Mouse (Mus musculus): ENCODE measurements around the gene Sertad1. TPM values are rescaled to one million over a fixed set of nuclear protein-coding genes. Genes with fewer than 3 reads are reported as not detected.

Gene Sertad1
- polyA plus RNA-seq, 1 experiment from 2014 or later: 17.5 TPM

DNA sequence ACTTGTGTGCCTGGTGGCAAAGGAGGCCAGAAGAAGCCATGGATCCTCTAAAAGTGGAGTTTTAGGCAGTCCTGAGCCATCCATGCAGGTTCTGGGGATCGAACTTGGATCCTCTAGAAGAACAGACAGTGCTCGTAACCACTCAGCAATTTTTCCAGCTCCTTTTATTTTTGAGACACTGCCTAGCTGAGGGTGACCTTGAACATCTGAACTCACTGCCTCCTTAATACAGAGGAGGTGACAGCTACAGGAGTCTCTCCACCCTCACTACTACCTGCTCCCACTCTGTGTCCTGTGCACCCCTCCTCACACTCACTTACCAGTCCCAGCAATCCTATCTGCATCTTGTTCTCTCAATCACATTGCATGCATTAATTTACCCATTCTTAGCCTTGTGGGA lies 11.1 kb upstream of the Sertad1 start:
- Histone ChIP-seq H3K27me3 (no peaks in the 10 kb centered on the region), H3K9me3 (replicated peaks) (no peaks in the 10 kb centered on the region), H3K4me3 (no peak overlapping the region), H3K4me2 (replicated peaks) (no peak overlapping the region), H3K36me3 (peaks cover 21% of the 10 kb centered on the region; the same call in 1 of the 2 replicates), H3K9ac (0 out of 2 replicates have a peak overlapping the region, but pooled peaks have one; percentile 23), H3K4me1 (peaks cover 11% of the 10 kb centered on the region), H3K27ac (no peak overlapping the region)
- WGBS: 89% methylated on average over 2 of the region's 2 CpGs
- no peak for ATAC-seq (ENCODE audit: low FRiP score)

GRCm38 (mm10) chr7:27476098-27476635 lies 10.5 kb upstream of the Sertad1 start:
- H3K36me3 ChIP-seq: peaks cover 21% of the 10 kb centered on the region; the same call in 1 of the 2 replicates
- no peak overlapping the region for H3K4me3 ChIP-seq
- H3K9me3 ChIP-seq (replicated peaks): no peaks in the 10 kb centered on the region
- no peak overlapping the region for H3K27ac ChIP-seq
- H3K9ac ChIP-seq: 0 out of 2 replicates have a peak overlapping the region, but pooled peaks have one; percentile 23
- peaks cover 11% of the 10 kb centered on the region for H3K4me1 ChIP-seq
- no peak for ATAC-seq (ENCODE audit: low FRiP score)
- no peak overlapping the region for H3K4me2 ChIP-seq (replicated peaks)
- no peaks in the 10 kb centered on the region for H3K27me3 ChIP-seq
- 96% methylated on average over 14 of the region's 14 CpGs for WGBS

DNA sequence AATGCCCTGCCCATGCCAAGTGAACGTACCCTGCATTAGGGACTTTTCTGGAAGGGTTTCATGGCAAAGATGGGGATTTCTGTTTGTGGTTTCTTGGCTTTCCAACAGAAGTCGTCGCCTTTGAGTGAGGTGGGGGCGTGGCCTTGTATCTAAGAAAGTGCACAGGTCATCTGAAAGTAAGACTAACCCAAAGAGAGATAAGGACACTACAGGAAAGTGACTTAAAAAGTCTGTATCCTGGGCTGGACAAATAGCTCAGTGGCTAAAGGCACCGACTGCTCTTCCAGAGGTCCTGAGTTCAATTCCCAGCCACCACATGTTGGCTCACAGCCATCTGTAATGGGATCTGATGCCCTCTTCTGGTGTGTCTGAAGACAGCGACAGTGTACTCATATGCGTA lies 8.1 kb upstream of the Sertad1 start:
- ATAC-seq (ENCODE audit: low FRiP score): no peak
- Histone ChIP-seq H3K4me3 (no peak overlapping the region), H3K4me1 (peaks cover 14% of the 10 kb centered on the region), H3K27me3 (no peaks in the 10 kb centered on the region), H3K27ac (no peak overlapping the region), H3K36me3 (peaks cover 21% of the 10 kb centered on the region; the same call in 1 of the 2 replicates), H3K9me3 (replicated peaks) (no peaks in the 10 kb centered on the region), H3K9ac (no peak overlapping the region), H3K4me2 (replicated peaks) (no peak overlapping the region)
- 86% methylated on average over 7 of the region's 7 CpGs for WGBS

DNA sequence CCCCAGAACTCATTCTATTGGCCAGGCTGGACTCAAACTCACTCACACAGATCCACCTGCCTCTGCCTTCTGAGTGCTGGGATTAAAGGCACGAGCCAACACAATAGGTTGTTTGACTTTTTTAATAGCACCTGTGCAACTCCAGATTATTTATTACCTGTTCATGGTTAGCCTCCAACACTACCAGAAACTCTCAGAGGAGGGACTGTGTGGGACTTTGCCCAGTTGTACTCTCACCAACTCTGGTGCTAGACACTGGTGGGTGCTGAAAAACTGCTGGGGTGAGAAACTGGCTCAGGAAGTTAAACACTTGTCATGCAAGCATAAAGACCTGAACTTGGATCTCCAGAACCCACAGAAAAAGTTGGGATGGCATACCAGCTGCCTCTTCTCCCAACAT lies 7.0 kb upstream of the Sertad1 start:
- H3K4me2 ChIP-seq (replicated peaks): no peak overlapping the region
- peaks cover 14% of the 10 kb centered on the region for H3K4me1 ChIP-seq
- no peaks in the 10 kb centered on the region for H3K9me3 ChIP-seq (replicated peaks)
- peaks cover 21% of the 10 kb centered on the region; the same call in 1 of the 2 replicates for H3K36me3 ChIP-seq
- ATAC-seq (ENCODE audit: low FRiP score): no peak
- no peak overlapping the region for H3K9ac ChIP-seq
- WGBS: 75% methylated on average over 1 of the region's 1 CpGs
- H3K4me3 ChIP-seq: no peak overlapping the region
- no peak overlapping the region for H3K27ac ChIP-seq
- no peaks in the 10 kb centered on the region for H3K27me3 ChIP-seq

GRCm38 (mm10) chr7:27480506-27480905 lies 6.2 kb upstream of the Sertad1 start:
- peak overlapping the region; percentile 70 for H3K27ac ChIP-seq
- WGBS: 73% methylated on average over 3 of the region's 3 CpGs
- H3K4me2 ChIP-seq (replicated peaks): no peak overlapping the region
- peaks cover 21% of the 10 kb centered on the region; the same call in 1 of the 2 replicates for H3K36me3 ChIP-seq
- peaks cover 9% of the 10 kb centered on the region for H3K4me1 ChIP-seq
- ATAC-seq (ENCODE audit: low FRiP score): no peak
- H3K27me3 ChIP-seq: peaks cover 3% of the 10 kb centered on the region; the same call in 1 of the 2 replicates
- H3K9ac ChIP-seq: no peak overlapping the region
- no peaks in the 10 kb centered on the region for H3K9me3 ChIP-seq (replicated peaks)
- H3K4me3 ChIP-seq: no peak overlapping the region

DNA sequence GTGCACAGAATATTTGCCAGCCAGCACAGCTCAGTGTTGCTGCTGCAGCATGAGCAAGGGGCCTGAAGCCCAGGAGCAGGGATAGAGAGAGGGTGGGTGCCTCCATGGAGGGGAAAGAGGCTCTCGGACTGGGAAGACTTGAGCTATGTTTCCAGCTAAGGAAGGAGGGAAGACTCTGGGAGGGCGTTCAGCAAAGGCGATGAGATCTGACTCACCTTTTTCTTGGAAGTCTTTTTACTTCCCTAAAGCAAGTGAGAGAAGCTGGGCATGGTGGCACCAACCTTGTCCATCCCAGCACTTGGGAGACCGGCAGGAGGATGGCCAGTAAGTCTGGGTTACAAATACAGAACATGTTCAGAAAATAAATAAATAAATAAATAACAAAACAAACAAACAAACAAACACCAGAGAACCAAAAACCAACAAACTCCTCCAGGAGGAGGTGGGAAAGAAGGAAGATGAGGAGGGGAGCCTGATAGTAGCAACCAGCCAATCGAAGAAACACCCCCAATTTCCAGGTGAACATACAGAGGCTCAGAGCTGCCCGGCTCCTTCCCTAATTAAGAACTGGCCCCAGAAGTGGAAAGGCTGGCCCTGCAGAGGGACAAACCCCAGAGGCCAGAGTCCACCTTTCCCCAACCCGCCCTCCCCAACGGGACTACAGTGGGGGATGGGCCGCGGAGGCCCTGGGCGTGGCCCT lies 5.6 kb upstream of the Sertad1 start:
- ATAC-seq (ENCODE audit: low FRiP score): no peak
- Histone ChIP-seq H3K4me3 (peak overlapping the region; percentile 26), H3K27me3 (peaks cover 6% of the 10 kb centered on the region; the same call in 1 of the 2 replicates), H3K4me2 (replicated peaks) (peak overlapping the region; percentile 63), H3K9ac (peak overlapping the region; percentile 62), H3K36me3 (peaks cover 18% of the 10 kb centered on the region; the same call in 1 of the 2 replicates), H3K4me1 (peaks cover 6% of the 10 kb centered on the region), H3K27ac (peak overlapping the region; percentile 70), H3K9me3 (replicated peaks) (no peaks in the 10 kb centered on the region)
- WGBS: 10% methylated on average over 11 of the region's 11 CpGs

GRCm38 (mm10) chr7:27481627-27481969 lies 5.1 kb upstream of the Sertad1 start:
- peaks cover 14% of the 10 kb centered on the region; the same call in 1 of the 2 replicates for H3K36me3 ChIP-seq
- 0% methylated on average over 11 of the region's 12 CpGs for WGBS
- ATAC-seq (ENCODE audit: low FRiP score): peak; percentile 75
- peak overlapping the region; percentile 63 for H3K4me2 ChIP-seq (replicated peaks)
- H3K4me1 ChIP-seq: peaks cover 6% of the 10 kb centered on the region
- H3K4me3 ChIP-seq: peak overlapping the region; percentile 26
- H3K27me3 ChIP-seq: peaks cover 6% of the 10 kb centered on the region; the same call in 1 of the 2 replicates
- H3K27ac ChIP-seq: peak overlapping the region; percentile 37; the same call in 1 of the 2 replicates
- peak overlapping the region; percentile 62 for H3K9ac ChIP-seq
- H3K9me3 ChIP-seq (replicated peaks): no peaks in the 10 kb centered on the region

- Histone ChIP-seq H3K4me3 (no peak overlapping the region), H3K9me3 (replicated peaks) (no peaks in the 10 kb centered on the region), H3K27ac (no peak overlapping the region), H3K27me3 (peaks cover 7% of the 10 kb centered on the region; the same call in 1 of the 2 replicates), H3K4me1 (peaks cover 17% of the 10 kb centered on the region), H3K4me2 (replicated peaks) (no peak overlapping the region), H3K9ac (no peak overlapping the region), H3K36me3 (no peaks in the 10 kb centered on the region)
- WGBS: 83% methylated on average over 4 of the region's 4 CpGs
- no peak for ATAC-seq (ENCODE audit: low FRiP score)
Measured at GRCm38 (mm10) chr7:27483860-27484259, 2.9 kb upstream of the Sertad1 start.

GRCm38 (mm10) chr7:27486102-27486769 lies 474 bp upstream of the Sertad1 start:
- Histone ChIP-seq H3K27me3 (peaks cover 18% of the 10 kb centered on the region; the same call in 1 of the 2 replicates), H3K4me3 (peak overlapping the region; percentile 73), H3K27ac (peak overlapping the region; percentile 93), H3K9ac (no peak overlapping the region; the same call in 1 of the 2 replicates), H3K4me2 (replicated peaks) (peak overlapping the region; percentile 55), H3K36me3 (peaks cover 5% of the 10 kb centered on the region; the same call in 1 of the 2 replicates), H3K4me1 (peaks cover 26% of the 10 kb centered on the region), H3K9me3 (replicated peaks) (no peaks in the 10 kb centered on the region)
- peak; percentile 21 for ATAC-seq (ENCODE audit: low FRiP score)
- whole genome bisulfite sequencing: 5% methylated on average over 13 of the region's 13 CpGs

- Histone ChIP-seq H3K27ac (peak overlapping the region; percentile 93), H3K4me2 (replicated peaks) (peak overlapping the region; percentile 55), H3K27me3 (peaks cover 18% of the 10 kb centered on the region; the same call in 1 of the 2 replicates), H3K9ac (peak overlapping the region; percentile 83), H3K9me3 (replicated peaks) (no peaks in the 10 kb centered on the region), H3K36me3 (peaks cover 5% of the 10 kb centered on the region; the same call in 1 of the 2 replicates), H3K4me3 (peak overlapping the region; percentile 73), H3K4me1 (peaks cover 21% of the 10 kb centered on the region)
- ATAC-seq (ENCODE audit: low FRiP score): no peak
- WGBS: 3% methylated on average over 13 of the region's 13 CpGs
Measured at GRCm38 (mm10) chr7:27487740-27488268, 1.1 kb downstream of the Sertad1 start.

DNA sequence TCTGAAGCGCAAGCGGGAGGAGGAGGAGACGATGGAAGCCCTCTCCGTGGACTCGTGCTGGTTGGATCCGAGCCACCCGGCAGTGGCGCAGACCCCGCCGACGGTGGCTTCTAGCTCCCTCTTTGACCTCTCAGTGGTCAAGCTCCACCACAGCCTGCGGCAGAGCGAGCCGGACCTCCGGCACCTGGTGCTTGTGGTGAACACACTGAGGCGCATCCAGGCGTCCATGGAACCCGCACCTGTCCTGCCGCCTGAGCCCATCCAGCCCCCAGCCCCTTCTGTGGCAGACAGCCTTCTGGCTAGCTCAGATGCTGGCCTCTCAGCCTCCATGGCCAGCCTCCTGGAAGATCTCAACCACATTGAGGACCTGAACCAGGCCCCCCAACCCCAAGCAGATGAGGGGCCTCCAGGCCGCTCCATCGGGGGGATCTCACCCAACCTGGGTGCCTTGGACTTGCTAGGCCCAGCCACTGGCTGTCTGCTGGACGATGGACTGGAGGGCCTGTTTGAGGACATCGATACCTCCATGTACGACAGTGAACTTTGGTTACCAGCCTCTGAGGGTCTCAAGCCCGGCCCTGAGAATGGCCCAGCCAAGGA lies 2.7 kb downstream of the Sertad1 start:
- Histone ChIP-seq H3K9me3 (replicated peaks) (no peaks in the 10 kb centered on the region), H3K27ac (no peak overlapping the region), H3K4me2 (replicated peaks) (peak overlapping the region; percentile 58; the same call in 1 of the 2 replicates), H3K9ac (no peak overlapping the region), H3K27me3 (peaks cover 18% of the 10 kb centered on the region; the same call in 1 of the 2 replicates), H3K36me3 (peaks cover 5% of the 10 kb centered on the region; the same call in 1 of the 2 replicates), H3K4me1 (peaks cover 21% of the 10 kb centered on the region), H3K4me3 (no peak overlapping the region)
- 90% methylated on average over 24 of the region's 25 CpGs for WGBS
- ATAC-seq (ENCODE audit: low FRiP score): no peak

All from hindbrain, embryonic 12.5 days (tissue).